Mouse (Mus musculus): ENCODE results near the gene Mcrs1. TPM values are rescaled to one million over a fixed set of nuclear protein-coding genes. Genes with fewer than 3 reads are reported as not detected.

Mcrs1 gene
- 141 and 145 TPM in 2 replicates for polyA plus RNA-seq (2014; fragmentation: Nextera tagmentation; extraction: Ambion mirVana)

- no peaks in the 10 kb centered on the region for H3K27me3 ChIP-seq (ENCODE audit: control insufficient read depth, insufficient read depth, low read length)
- peak within 1 kb of the TSS; percentile 59 for H3K4me3 ChIP-seq (ENCODE audit: low read depth, low read length)
- H3K36me3 ChIP-seq (ENCODE audit: control insufficient read depth, insufficient read depth, low read length), result peaks cover 15% of the 10 kb centered on the region; the same call in 1 of the 2 replicates
- WGBS, result 0% methylated on average over 52 of the region's 52 CpGs
- peak; percentile 92 for ATAC-seq (ENCODE audit: insufficient number of reproducible peaks, insufficient read depth, low FRiP score, low read depth)
- no peaks in the 10 kb centered on the region for H3K4me1 ChIP-seq (ENCODE audit: control insufficient read depth, insufficient read depth, low read length)
- no peaks in the 10 kb centered on the region for H3K9me3 ChIP-seq (ENCODE audit: control insufficient read depth, low read depth, low read length)
- H3K4me2 ChIP-seq (replicated peaks; ENCODE audit: low read depth, low read length), result peak within 1 kb of the TSS; percentile 87
- H3K9ac ChIP-seq (replicated peaks; ENCODE audit: low read depth, low read length), result peak within 1 kb of the TSS; percentile 48
- peak within 1 kb of the TSS; percentile 99 for H3K27ac ChIP-seq (ENCODE audit: low read length)
These were observed at the start of gene Mcrs1 for GRCm38 (mm10) chr15:99251626-99252380. Gene Mcrs1, minus strand, starts transcription at chr15:99251961.

GRCm38 (mm10) chr15:99296213-99296612 is 44.5 kb upstream of the Mcrs1 start:
- Histone ChIP-seq H3K4me2 (replicated peaks; ENCODE audit: low read depth, low read length) (peak overlapping the region; percentile 68), H3K9ac (replicated peaks; ENCODE audit: low read depth, low read length) (no peak overlapping the region), H3K4me3 (ENCODE audit: low read depth, low read length) (peak overlapping the region; percentile 66), H3K27me3 (ENCODE audit: control insufficient read depth, insufficient read depth, low read length) (no peaks in the 10 kb centered on the region), H3K4me1 (ENCODE audit: control insufficient read depth, insufficient read depth, low read length) (no peaks in the 10 kb centered on the region), H3K36me3 (ENCODE audit: control insufficient read depth, insufficient read depth, low read length) (no peaks in the 10 kb centered on the region), H3K9me3 (ENCODE audit: control insufficient read depth, low read depth, low read length) (no peaks in the 10 kb centered on the region), H3K27ac (ENCODE audit: low read length) (no peak overlapping the region)
- ATAC-seq (ENCODE audit: insufficient number of reproducible peaks, insufficient read depth, low FRiP score, low read depth), result no peak
- 43% methylated on average over 5 of the region's 5 CpGs for WGBS

GRCm38 (mm10) chr15:99295484-99295981 is 43.8 kb upstream of the Mcrs1 start, which contains the start of gene Fam186b:
Gene Fam186b, minus strand, starts transcription at chr15:99295888.
- Histone ChIP-seq H3K27me3 (ENCODE audit: control insufficient read depth, insufficient read depth, low read length) (no peaks in the 10 kb centered on the region), H3K4me1 (ENCODE audit: control insufficient read depth, insufficient read depth, low read length) (no peaks in the 10 kb centered on the region), H3K4me3 (ENCODE audit: low read depth, low read length) (peak within 1 kb of the TSS; percentile 66), H3K27ac (ENCODE audit: low read length) (peak within 1 kb of the TSS; percentile 92), H3K9ac (replicated peaks; ENCODE audit: low read depth, low read length) (peak within 1 kb of the TSS; percentile 53), H3K9me3 (ENCODE audit: control insufficient read depth, low read depth, low read length) (no peaks in the 10 kb centered on the region), H3K36me3 (ENCODE audit: control insufficient read depth, insufficient read depth, low read length) (no peaks in the 10 kb centered on the region), H3K4me2 (replicated peaks; ENCODE audit: low read depth, low read length) (peak within 1 kb of the TSS; percentile 68)
- ATAC-seq (ENCODE audit: insufficient number of reproducible peaks, insufficient read depth, low FRiP score, low read depth), result peak; percentile 50; the same call in 1 of the 2 replicates
- WGBS, result 2% methylated on average over 17 of the region's 17 CpGs

GRCm38 (mm10) chr15:99294813-99295374 is 43.1 kb upstream of the Mcrs1 start, which contains the start of gene Prpf40b:
Gene Prpf40b, plus strand, starts transcription at chr15:99295087.
- under 1% methylated on average over 55 of the region's 64 CpGs for WGBS
- peak within 1 kb of the TSS; percentile 92 for H3K27ac ChIP-seq (ENCODE audit: low read length)
- peak; percentile 95 for ATAC-seq (ENCODE audit: insufficient number of reproducible peaks, insufficient read depth, low FRiP score, low read depth)
- peak within 1 kb of the TSS; percentile 53 for H3K9ac ChIP-seq (replicated peaks; ENCODE audit: low read depth, low read length)
- no peaks in the 10 kb centered on the region for H3K4me1 ChIP-seq (ENCODE audit: control insufficient read depth, insufficient read depth, low read length)
- peak within 1 kb of the TSS; percentile 66 for H3K4me3 ChIP-seq (ENCODE audit: low read depth, low read length)
- no peaks in the 10 kb centered on the region for H3K27me3 ChIP-seq (ENCODE audit: control insufficient read depth, insufficient read depth, low read length)
- no peaks in the 10 kb centered on the region for H3K36me3 ChIP-seq (ENCODE audit: control insufficient read depth, insufficient read depth, low read length)
- no peaks in the 10 kb centered on the region for H3K9me3 ChIP-seq (ENCODE audit: control insufficient read depth, low read depth, low read length)
- peak within 1 kb of the TSS; percentile 68 for H3K4me2 ChIP-seq (replicated peaks; ENCODE audit: low read depth, low read length)

- H3K9me3 ChIP-seq (ENCODE audit: control insufficient read depth, low read depth, low read length), result no peaks in the 10 kb centered on the region
- 21% methylated on average over 16 of the region's 16 CpGs for WGBS
- H3K36me3 ChIP-seq (ENCODE audit: control insufficient read depth, insufficient read depth, low read length), result no peaks in the 10 kb centered on the region
- H3K4me3 ChIP-seq (ENCODE audit: low read depth, low read length), result peak overlapping the region; percentile 66
- peak overlapping the region; percentile 53 for H3K9ac ChIP-seq (replicated peaks; ENCODE audit: low read depth, low read length)
- no peaks in the 10 kb centered on the region for H3K27me3 ChIP-seq (ENCODE audit: control insufficient read depth, insufficient read depth, low read length)
- peak overlapping the region; percentile 92; the same call in 1 of the 2 replicates for H3K27ac ChIP-seq (ENCODE audit: low read length)
- peak overlapping the region; percentile 68 for H3K4me2 ChIP-seq (replicated peaks; ENCODE audit: low read depth, low read length)
- H3K4me1 ChIP-seq (ENCODE audit: control insufficient read depth, insufficient read depth, low read length), result no peaks in the 10 kb centered on the region
- ATAC-seq (ENCODE audit: insufficient number of reproducible peaks, insufficient read depth, low FRiP score, low read depth), result no peak
These were observed 42.5 kb upstream of the Mcrs1 start for GRCm38 (mm10) chr15:99294287-99294686.

- Histone ChIP-seq H3K4me2 (replicated peaks; ENCODE audit: low read depth, low read length) (no peak overlapping the region), H3K9ac (replicated peaks; ENCODE audit: low read depth, low read length) (no peak overlapping the region), H3K27ac (ENCODE audit: low read length) (no peak overlapping the region), H3K9me3 (ENCODE audit: control insufficient read depth, low read depth, low read length) (no peaks in the 10 kb centered on the region), H3K36me3 (ENCODE audit: control insufficient read depth, insufficient read depth, low read length) (no peaks in the 10 kb centered on the region), H3K27me3 (ENCODE audit: control insufficient read depth, insufficient read depth, low read length) (no peaks in the 10 kb centered on the region), H3K4me3 (ENCODE audit: low read depth, low read length) (no peak overlapping the region), H3K4me1 (ENCODE audit: control insufficient read depth, insufficient read depth, low read length) (no peaks in the 10 kb centered on the region)
- WGBS, result 83% methylated on average over 11 of the region's 11 CpGs
- ATAC-seq (ENCODE audit: insufficient number of reproducible peaks, insufficient read depth, low FRiP score, low read depth), result no peak
These were observed 38.8 kb upstream of the Mcrs1 start for GRCm38 (mm10) chr15:99290586-99290985.

- no peaks in the 10 kb centered on the region for H3K27me3 ChIP-seq (ENCODE audit: control insufficient read depth, insufficient read depth, low read length)
- H3K4me1 ChIP-seq (ENCODE audit: control insufficient read depth, insufficient read depth, low read length), result no peaks in the 10 kb centered on the region
- no peak overlapping the region for H3K27ac ChIP-seq (ENCODE audit: low read length)
- ATAC-seq (ENCODE audit: insufficient number of reproducible peaks, insufficient read depth, low FRiP score, low read depth), result no peak
- H3K9me3 ChIP-seq (ENCODE audit: control insufficient read depth, low read depth, low read length), result no peaks in the 10 kb centered on the region
- no peak overlapping the region for H3K4me3 ChIP-seq (ENCODE audit: low read depth, low read length)
- no peak overlapping the region for H3K9ac ChIP-seq (replicated peaks; ENCODE audit: low read depth, low read length)
- H3K4me2 ChIP-seq (replicated peaks; ENCODE audit: low read depth, low read length), result no peak overlapping the region
- no peaks in the 10 kb centered on the region for H3K36me3 ChIP-seq (ENCODE audit: control insufficient read depth, insufficient read depth, low read length)
- 48% methylated on average over 8 of the region's 8 CpGs for WGBS
These were observed 33.4 kb upstream of the Mcrs1 start for GRCm38 (mm10) chr15:99285189-99285535.

GRCm38 (mm10) chr15:99284527-99285188 is 32.9 kb upstream of the Mcrs1 start:
- WGBS, result 25% methylated on average over 14 of the region's 14 CpGs
- Histone ChIP-seq H3K36me3 (ENCODE audit: control insufficient read depth, insufficient read depth, low read length) (no peaks in the 10 kb centered on the region), H3K4me3 (ENCODE audit: low read depth, low read length) (no peak overlapping the region), H3K9ac (replicated peaks; ENCODE audit: low read depth, low read length) (no peak overlapping the region), H3K27ac (ENCODE audit: low read length) (no peak overlapping the region), H3K27me3 (ENCODE audit: control insufficient read depth, insufficient read depth, low read length) (no peaks in the 10 kb centered on the region), H3K9me3 (ENCODE audit: control insufficient read depth, low read depth, low read length) (no peaks in the 10 kb centered on the region), H3K4me1 (ENCODE audit: control insufficient read depth, insufficient read depth, low read length) (no peaks in the 10 kb centered on the region), H3K4me2 (replicated peaks; ENCODE audit: low read depth, low read length) (no peak overlapping the region)
- ATAC-seq (ENCODE audit: insufficient number of reproducible peaks, insufficient read depth, low FRiP score, low read depth), result peak; percentile 88

Data from stomach, embryonic 14.5 days (tissue).